Mouse (Mus musculus): ENCODE measurements around the gene Rab35.

Gene Rab35

GRCm38 (mm10) chr5:115650885-115651284 is 19.2 kb downstream of the Rab35 start:
- no peak for DNase-seq

DNA sequence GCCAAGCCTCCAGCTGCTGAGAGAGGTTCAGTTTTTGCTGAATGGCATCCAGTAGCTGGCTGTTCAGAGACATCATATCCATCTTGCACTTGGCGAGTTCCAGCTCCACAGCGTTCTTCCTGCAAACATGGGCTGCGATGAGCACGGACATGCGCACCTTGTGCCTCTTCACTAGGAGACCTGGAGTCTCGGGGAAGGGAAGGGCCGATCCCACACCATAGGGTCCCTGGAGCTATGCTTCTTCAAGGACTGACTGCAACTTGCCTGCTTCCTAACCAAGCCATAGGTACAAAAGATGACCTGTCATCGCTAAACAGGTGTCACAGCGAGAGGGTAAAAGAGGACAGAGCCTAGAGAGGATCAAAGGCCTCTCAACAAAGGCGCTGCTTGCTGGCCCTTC is 20.1 kb downstream of the Rab35 start:
- DNase-seq = no peak

DNA sequence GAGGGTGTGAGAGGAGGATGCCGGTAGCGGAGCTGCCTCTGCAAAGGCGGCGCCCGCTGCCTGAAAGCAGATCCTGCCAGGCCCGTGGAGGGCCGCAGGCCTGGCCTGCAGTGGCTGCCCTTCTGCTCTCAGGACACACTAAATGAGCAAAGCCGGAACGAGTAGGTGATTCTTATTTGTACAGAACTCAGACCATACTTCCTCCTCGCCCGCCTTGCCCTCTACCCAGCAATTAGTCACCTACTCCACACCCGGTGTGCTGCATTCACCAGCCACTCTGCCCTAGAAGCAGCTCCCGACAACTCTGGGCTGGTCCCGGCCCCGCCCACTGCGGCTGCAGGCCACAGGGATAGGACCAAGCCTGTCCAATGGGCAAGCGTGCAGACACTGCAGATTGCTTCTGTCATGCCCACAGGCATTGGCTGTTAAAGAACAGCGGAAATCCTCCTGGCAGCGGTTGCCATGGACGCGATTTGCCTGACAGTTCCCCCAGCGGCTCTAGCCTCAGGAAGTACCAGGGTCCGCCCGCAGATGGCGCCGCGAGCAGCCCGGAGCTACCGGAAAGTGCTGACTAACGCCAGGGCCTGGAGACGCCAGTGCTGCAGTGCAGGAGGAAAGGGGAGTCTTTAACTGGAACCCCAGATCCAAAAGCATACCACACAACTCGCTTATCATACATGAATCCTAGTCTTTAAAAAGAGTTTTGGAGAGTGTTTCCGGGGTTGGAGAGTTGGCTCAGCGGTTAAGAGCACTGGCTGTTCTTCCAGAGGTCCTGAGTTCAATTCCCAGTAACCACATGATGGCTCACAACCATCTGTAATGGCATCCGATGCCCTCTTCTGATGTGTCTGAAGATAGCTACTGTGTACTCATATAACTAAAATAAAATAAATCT is 21.2 kb downstream of the Rab35 start:
- peak; percentile 100 for DNase-seq

DNA sequence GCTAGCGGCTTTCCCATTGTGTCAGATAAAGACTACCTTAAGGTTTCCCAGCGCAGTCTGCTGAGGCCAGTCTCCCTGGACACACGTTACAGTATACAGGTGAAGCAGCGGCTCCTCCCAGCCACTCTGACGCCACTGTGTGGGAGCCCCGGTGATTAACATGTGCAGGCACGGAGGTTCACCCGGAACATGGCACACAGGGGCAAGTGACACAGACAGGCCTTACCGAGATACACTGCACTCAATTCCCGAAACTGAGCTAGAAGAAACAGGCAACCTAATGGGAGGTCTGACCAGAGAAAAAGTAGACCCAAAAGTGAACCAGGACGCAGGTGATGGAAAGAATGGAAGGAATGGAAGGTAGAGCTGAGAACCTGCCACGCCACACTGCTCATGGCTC is 22.1 kb downstream of the Rab35 start:
- no peak for DNase-seq

- DNase-seq = no peak
Measured at GRCm38 (mm10) chr5:115656677-115657076, 25.0 kb downstream of the Rab35 start.

DNA sequence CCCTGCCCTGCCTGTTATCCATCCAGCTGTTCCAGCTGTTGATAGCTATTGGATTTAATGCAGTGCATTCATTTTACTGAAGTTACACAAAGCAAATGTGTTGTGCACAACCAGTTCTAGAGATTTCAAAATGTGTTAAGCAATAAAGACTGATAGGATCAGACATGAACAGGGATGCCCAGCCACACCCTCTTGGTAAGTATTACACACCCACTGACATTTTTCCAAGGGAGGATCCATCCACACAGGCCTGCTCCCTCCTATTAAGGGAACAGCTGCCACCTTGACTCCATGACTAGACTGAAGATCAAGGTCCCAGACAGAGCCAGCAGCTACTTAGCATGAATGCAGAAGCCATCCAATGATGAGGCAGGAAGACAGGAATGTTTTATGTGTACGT is 25.5 kb downstream of the Rab35 start:
- no peak for DNase-seq

- no peak for DNase-seq
Measured at GRCm38 (mm10) chr5:115658352-115658751, 26.6 kb downstream of the Rab35 start.

GRCm38 (mm10) chr5:115662658-115663057 is 30.9 kb downstream of the Rab35 start:
- no peak for DNase-seq

DNA sequence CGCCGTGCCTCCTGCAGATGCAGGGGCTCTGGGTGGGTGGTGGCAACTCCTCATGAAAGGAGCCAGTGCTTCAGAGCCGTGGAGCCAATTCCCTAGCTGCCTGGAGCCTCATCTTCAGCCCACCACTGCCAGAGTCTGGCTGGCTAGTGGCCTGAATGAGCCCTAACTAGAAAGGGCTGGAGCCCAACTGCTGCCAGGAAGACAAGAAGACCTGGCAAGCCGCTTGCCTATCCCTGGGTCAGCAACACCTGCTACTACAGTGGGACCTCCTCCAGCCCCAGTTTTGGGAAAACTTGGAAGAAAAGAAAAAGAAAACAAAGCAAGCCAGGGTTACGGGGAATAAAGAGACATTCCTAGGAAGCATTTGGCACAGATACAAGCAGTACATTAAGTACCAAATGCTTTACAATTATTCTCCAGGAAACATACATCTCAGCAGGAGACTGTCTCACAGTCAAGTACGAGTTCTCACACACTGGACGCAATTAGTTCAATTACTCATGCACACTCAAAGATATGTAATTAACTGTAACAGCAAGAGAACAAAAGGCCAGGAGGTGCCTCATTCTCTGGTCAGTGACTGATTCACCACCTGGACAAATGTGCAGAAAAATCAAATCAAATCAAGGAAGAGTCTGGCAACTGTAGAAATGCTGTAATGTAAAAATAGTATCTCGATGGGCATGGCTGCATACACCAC is 34.8 kb downstream of the Rab35 start:
- DNase-seq = no peak

DNA sequence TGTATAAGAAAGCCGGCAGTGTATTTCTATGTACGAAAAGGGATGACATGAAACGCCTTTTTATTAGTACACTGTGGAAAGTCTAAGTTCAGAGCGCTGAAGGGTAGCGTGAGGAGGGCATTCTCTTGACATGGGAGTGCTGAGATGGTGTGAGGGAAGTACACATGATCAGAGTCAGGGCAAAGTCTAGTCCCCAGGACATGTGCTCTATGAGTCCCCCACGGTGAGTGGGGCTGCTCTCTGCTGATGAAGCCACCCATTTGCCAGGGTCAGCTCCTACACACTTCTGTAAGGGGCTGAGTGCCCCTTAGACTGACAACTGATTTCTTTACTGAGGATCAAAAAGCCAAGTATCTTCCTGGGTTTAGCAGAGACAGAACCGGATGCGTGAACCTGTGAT is 35.5 kb downstream of the Rab35 start:
- DNase-seq = no peak

GRCm38 (mm10) chr5:115667894-115668293 is 36.2 kb downstream of the Rab35 start:
- DNase-seq = no peak

- no peak for DNase-seq
Measured at GRCm38 (mm10) chr5:115668986-115669385, 37.3 kb downstream of the Rab35 start.

GRCm38 (mm10) chr5:115669974-115670373 is 38.3 kb downstream of the Rab35 start:
- no peak for DNase-seq

DNA sequence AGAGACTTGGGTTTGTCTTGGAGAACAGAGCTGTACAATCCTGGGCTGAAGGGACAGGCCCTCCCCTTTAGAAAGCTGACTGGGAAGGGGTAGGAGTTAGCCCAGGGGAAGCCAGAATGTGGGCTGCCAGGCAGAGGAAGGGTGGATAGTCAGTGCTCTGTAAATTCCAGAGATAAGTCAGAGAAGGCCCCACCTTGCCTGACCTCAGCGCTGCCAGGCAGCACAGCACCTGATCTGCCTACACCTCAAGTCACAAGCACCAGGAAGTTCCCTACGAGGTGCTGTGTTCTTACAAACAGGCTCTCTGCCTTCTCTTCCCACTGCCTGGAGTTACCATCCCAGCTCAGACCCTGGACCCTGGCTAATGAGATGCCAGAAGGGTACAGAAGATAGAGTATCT is 38.7 kb downstream of the Rab35 start:
- DNase-seq = no peak

DNA sequence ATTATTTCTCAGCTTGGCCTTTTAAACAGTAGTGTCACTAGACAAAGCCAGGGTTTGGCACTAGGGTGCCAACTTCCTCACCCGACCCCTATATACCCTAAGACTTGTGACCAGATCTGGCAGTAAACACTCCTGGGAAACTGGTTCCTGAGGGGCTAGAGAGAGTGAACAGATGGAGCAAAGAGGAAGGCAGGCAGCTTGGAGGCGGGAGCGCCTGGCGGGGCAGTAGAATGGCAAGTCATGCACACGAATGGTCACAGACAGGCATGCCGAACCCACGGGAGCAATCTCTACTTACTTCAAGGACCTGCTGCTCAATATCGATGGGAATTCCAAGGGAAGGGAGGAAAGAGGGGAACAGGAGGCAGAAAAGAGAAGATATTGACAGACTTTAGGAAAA is 40.1 kb downstream of the Rab35 start:
- DNase-seq = no peak

- DNase-seq = no peak
Measured at GRCm38 (mm10) chr5:115685126-115685525, 53.4 kb downstream of the Rab35 start.

DNA sequence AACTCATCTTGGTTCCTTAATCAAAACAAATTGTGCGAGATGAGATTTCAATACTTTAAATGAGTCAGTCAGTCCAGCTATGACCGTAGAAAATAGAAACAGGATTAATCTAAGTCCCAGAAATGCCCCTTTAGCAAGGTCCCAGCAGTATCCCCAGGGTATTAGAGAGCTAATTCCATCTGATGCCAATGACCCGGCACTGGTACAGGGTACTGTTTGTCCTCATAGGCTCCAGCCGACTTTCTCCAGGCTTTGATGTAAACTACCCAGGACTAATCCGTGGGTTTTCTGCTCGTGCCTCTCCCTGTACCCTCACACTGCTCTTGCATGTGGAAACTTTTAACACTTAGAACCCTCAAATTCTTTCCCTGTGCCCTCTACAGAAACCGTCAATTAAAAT is 55.0 kb downstream of the Rab35 start:
- no peak for DNase-seq

- DNase-seq = no peak
Measured at GRCm38 (mm10) chr5:115693271-115693670, 61.6 kb downstream of the Rab35 start.

DNA sequence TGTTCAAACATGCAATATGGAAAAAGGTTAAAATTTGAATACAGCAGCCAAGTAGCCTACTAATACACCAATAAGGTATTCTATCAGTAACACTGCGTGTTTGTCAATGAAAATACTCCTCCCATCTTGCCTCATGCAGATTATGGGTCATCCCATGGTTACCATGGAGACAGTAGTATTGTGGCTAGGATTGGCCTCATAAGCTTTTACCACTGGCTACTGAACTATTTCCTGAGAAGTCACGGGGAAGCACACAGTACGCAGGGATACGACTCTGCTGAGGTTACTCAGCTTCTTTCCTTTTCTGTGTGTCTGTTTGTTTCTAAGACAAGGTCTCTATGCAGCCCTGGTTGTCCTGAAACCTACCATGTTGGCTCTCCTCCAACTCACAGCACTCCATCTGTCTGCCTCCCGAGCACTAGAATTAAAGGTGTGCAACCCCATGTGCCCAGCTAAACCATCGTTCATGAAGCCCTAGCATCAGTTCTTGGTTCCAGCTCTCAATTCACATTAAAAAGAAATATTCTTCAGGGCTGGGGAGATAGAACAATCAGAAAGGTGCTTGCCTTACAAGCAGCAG is 63.6 kb downstream of the Rab35 start:
- DNase-seq = no peak

- no peak for DNase-seq
Measured at GRCm38 (mm10) chr5:115696811-115697210, 65.1 kb downstream of the Rab35 start.
